Mouse (Mus musculus): ENCODE measurements at regions not wholly inside any gene's neighbourhood (a gene's known extent, or its start where the extent isn't known, plus 50 kb on each side); places are given as distances from the start of the nearest gene placed in this dataset.

DNA sequence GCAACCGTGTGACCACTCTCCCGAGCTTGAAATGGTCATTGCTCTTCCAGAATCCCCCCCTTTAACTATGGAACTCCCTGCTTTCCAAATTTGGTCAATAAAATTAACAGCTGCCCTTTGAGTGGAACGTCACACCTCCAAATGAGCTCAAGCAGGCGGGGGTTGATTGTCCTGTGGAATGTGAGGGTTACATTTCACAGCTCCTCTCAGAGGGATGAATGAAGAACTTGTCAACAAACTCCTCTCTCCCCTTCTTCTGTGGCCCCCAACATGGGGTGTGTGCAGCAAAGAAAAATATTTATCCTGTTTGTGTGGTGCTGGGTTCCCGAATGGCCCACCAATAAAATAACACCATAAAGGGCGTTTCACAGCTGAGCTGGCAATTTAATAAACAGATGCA, 344.8 kb upstream of the Sall1 start:
- Histone ChIP-seq H3K27me3 (ENCODE audit: control insufficient read depth, insufficient read depth, low read length) (no peaks in the 10 kb centered on the region), H3K4me1 (ENCODE audit: control insufficient read depth, insufficient read depth, insufficient read length, low read length) (peaks cover 9% of the 10 kb centered on the region; the same call in 1 of the 2 replicates), H3K27ac (ENCODE audit: insufficient read depth, low read depth, low read length) (no peak overlapping the region), H3K4me3 (ENCODE audit: low read depth, low read length) (no peak overlapping the region), H3K36me3 (ENCODE audit: control insufficient read depth, insufficient read depth, low read length) (no peaks in the 10 kb centered on the region)
- 19% methylated on average over 6 of the region's 6 CpGs for WGBS
- TF ChIP-seq CTCF (IDR thresholded peaks at IDR 0.05; ENCODE audit: extremely low read depth, insufficient read length, insufficient replicate concordance, low read depth, low read length), result no peak
- no peak for TF ChIP-seq POLR2A (IDR thresholded peaks at IDR 0.05; ENCODE audit: low read depth, low read length)

DNA sequence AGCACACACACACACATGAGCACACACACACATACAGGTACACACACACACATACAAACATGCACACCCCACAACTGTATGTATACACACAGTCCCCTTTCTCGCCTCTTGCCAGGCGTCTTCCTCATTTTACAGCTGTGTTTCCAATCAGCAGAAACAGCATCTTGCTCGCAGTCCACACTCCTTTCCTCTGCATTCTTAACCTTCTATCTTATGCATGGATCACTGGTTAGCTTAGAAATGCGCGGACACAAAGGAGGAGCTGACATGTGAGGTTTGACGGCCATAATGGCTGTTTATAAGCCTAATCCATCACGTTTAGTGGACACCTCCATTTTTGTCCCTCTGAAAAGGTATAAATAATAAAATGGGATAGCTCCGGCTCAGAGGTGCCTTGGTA, 343.3 kb upstream of the Sall1 start:
- Histone ChIP-seq H3K27me3 (ENCODE audit: control insufficient read depth, insufficient read depth, low read length) (no peaks in the 10 kb centered on the region), H3K36me3 (ENCODE audit: control insufficient read depth, insufficient read depth, low read length) (no peaks in the 10 kb centered on the region), H3K4me1 (ENCODE audit: control insufficient read depth, insufficient read depth, insufficient read length, low read length) (peaks cover 9% of the 10 kb centered on the region; the same call in 1 of the 2 replicates), H3K27ac (ENCODE audit: insufficient read depth, low read depth, low read length) (no peak overlapping the region), H3K4me3 (ENCODE audit: low read depth, low read length) (no peak overlapping the region)
- 58% methylated on average over 8 of the region's 8 CpGs for WGBS
- no peak for TF ChIP-seq POLR2A (IDR thresholded peaks at IDR 0.05; ENCODE audit: low read depth, low read length)
- TF ChIP-seq CTCF (IDR thresholded peaks at IDR 0.05; ENCODE audit: extremely low read depth, insufficient read length, insufficient replicate concordance, low read depth, low read length), result no peak

DNA sequence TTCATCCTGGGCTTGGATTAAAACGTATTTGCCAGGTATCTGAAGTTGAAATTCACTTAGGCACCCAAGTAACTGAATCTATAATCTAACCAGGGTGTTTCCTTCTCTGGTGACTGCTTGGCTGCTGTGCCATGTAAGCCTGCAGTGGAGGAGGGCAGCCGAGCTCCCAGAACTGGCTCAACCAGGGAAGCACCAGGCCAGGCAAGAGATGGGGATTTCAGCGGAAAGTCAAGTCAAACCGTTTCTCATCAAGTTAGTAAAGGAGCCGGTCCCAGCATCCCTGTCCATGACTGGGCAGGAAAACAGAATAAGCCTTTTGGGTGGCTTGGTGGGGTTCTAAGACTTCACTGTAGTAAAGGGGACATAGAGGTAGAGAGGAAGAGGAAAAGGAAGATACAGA, 341.1 kb upstream of the Sall1 start:
- Histone ChIP-seq H3K27me3 (ENCODE audit: control insufficient read depth, insufficient read depth, low read length) (no peaks in the 10 kb centered on the region), H3K4me3 (ENCODE audit: low read depth, low read length) (no peak overlapping the region), H3K27ac (ENCODE audit: insufficient read depth, low read depth, low read length) (no peak overlapping the region), H3K36me3 (ENCODE audit: control insufficient read depth, insufficient read depth, low read length) (no peaks in the 10 kb centered on the region), H3K4me1 (ENCODE audit: control insufficient read depth, insufficient read depth, insufficient read length, low read length) (peaks cover 9% of the 10 kb centered on the region; the same call in 1 of the 2 replicates)
- WGBS, result 63% methylated on average over 5 of the region's 5 CpGs
- TF ChIP-seq CTCF (IDR thresholded peaks at IDR 0.05; ENCODE audit: extremely low read depth, insufficient read length, insufficient replicate concordance, low read depth, low read length) (no peak), POLR2A (IDR thresholded peaks at IDR 0.05; ENCODE audit: low read depth, low read length) (no peak)

GRCm38 (mm10) chr8:89383781-89384180, 339.8 kb upstream of the Sall1 start:
- WGBS, result 40% methylated on average over 5 of the region's 5 CpGs
- Histone ChIP-seq H3K4me1 (ENCODE audit: control insufficient read depth, insufficient read depth, insufficient read length, low read length) (peaks cover 4% of the 10 kb centered on the region; the same call in 1 of the 2 replicates), H3K27ac (ENCODE audit: insufficient read depth, low read depth, low read length) (no peak overlapping the region), H3K36me3 (ENCODE audit: control insufficient read depth, insufficient read depth, low read length) (no peaks in the 10 kb centered on the region), H3K27me3 (ENCODE audit: control insufficient read depth, insufficient read depth, low read length) (no peaks in the 10 kb centered on the region), H3K4me3 (ENCODE audit: low read depth, low read length) (no peak overlapping the region)
- TF ChIP-seq POLR2A (IDR thresholded peaks at IDR 0.05; ENCODE audit: low read depth, low read length), result no peak
- TF ChIP-seq CTCF (IDR thresholded peaks at IDR 0.05; ENCODE audit: extremely low read depth, insufficient read length, insufficient replicate concordance, low read depth, low read length), result no peak

DNA sequence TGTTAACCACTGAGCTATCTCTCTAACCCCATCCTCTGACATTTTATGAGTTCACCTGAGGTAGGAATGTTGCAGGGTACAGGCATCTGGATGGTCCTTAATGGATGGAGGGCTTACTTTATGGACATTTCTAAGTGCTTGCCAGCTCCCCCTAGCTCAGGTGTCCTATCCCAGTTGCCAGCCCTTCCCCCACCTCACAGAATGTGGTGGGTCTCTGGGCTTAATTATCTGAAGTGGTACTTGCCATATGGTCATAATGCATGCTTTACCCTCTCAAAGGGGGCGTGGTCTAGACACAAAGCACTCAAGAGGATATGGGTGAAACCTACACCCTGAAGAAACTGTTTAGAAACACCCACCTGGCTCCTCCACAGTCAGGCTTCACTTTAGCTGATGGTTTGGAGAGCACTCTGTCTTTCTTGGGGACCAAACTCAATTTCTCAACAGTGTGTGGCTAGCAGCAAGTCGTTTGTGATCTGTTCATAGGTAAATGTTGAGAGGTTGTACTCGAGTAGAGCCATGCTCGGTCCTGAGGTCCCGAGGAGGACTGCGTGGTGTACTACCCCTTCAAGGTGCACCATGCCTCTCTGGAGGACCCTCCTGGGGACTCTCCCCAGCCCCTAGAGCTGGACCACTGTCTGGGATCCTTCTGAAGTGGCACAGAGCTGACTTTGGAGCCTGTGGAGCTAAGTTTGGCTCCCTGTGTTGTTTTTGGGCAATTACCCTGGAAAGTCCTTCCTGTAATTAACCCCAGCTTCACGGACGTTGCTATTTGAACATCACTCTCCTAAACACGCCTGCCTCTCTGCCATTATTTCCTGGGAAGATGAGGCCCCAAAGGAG, 338.8 kb upstream of the Sall1 start:
- H3K27ac ChIP-seq (ENCODE audit: insufficient read depth, low read depth, low read length), result no peak overlapping the region
- TF ChIP-seq CTCF (IDR thresholded peaks at IDR 0.05; ENCODE audit: extremely low read depth, insufficient read length, insufficient replicate concordance, low read depth, low read length) (no peak), POLR2A (IDR thresholded peaks at IDR 0.05; ENCODE audit: low read depth, low read length) (no peak)
- WGBS, result 53% methylated on average over 9 of the region's 9 CpGs

DNA sequence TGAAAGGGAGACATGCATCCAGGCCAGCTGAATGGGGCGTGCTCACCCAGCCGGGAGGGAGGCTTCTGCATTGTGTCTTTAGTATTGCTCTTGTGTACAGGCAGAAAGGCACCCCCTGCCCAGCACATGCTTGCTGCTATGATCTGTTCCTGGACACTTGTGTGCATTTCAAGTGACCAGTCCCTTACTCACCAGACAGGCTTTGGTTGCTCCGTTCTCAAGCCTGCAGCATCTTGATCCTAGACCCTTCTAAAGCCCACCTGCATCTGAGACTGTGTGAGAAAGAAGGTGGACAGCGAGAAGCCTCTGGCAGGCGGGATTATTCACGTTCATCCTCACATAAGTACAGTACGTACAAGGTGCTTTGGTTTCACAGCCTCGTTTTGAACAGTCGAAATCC, 336.5 kb upstream of the Sall1 start:
- Histone ChIP-seq H3K4me1 (ENCODE audit: control insufficient read depth, insufficient read depth, insufficient read length, low read length) (0 out of 2 replicates have a peak, but pooled peaks cover 1% of the 10 kb centered on the region), H3K27ac (ENCODE audit: insufficient read depth, low read depth, low read length) (no peak overlapping the region)

More for the DNA sequence above, 338.8 kb upstream of the Sall1 start:
- H3K4me1 ChIP-seq (ENCODE audit: control insufficient read depth, insufficient read depth, insufficient read length, low read length), result 0 out of 2 replicates have a peak, but pooled peaks cover 1% of the 10 kb centered on the region
- H3K27me3 ChIP-seq (ENCODE audit: control insufficient read depth, insufficient read depth, low read length), result no peaks in the 10 kb centered on the region
- no peaks in the 10 kb centered on the region for H3K36me3 ChIP-seq (ENCODE audit: control insufficient read depth, insufficient read depth, low read length)
- no peak overlapping the region for H3K4me3 ChIP-seq (ENCODE audit: low read depth, low read length)

DNA sequence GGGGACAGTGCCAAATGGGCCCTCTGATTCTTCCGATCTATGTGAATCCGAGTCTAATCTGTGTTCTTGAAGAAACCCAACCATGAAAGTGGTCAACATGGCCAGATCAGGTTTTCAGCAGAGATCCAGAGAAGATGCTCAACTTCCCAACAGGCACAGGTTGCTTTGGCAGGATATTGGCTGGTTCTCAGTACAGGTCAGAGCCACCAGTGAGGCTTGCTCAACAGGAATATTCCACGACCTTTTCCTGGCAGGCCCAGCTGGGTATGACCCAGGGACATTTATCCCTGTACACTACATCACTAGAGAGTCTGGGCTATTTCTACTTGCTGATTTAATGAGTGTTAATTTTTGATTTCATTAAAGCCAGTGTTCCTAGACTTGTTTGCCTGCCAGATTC, 328.8 kb upstream of the Sall1 start:
- WGBS, result 90% methylated on average over 3 of the region's 3 CpGs
- TF ChIP-seq POLR2A (IDR thresholded peaks at IDR 0.05; ENCODE audit: low read depth, low read length), result no peak
- no peak for TF ChIP-seq CTCF (IDR thresholded peaks at IDR 0.05; ENCODE audit: extremely low read depth, insufficient read length, insufficient replicate concordance, low read depth, low read length)

More for the DNA sequence above, 336.5 kb upstream of the Sall1 start:
- H3K27me3 ChIP-seq (ENCODE audit: control insufficient read depth, insufficient read depth, low read length), result no peaks in the 10 kb centered on the region
- no peaks in the 10 kb centered on the region for H3K36me3 ChIP-seq (ENCODE audit: control insufficient read depth, insufficient read depth, low read length)
- TF ChIP-seq POLR2A (IDR thresholded peaks at IDR 0.05; ENCODE audit: low read depth, low read length), result no peak
- no peak for TF ChIP-seq CTCF (IDR thresholded peaks at IDR 0.05; ENCODE audit: extremely low read depth, insufficient read length, insufficient replicate concordance, low read depth, low read length)
- no peak overlapping the region for H3K4me3 ChIP-seq (ENCODE audit: low read depth, low read length)
- WGBS, result 83% methylated on average over 9 of the region's 9 CpGs

More for the DNA sequence above, 328.8 kb upstream of the Sall1 start:
- Histone ChIP-seq H3K4me1 (ENCODE audit: control insufficient read depth, insufficient read depth, insufficient read length, low read length) (no peaks in the 10 kb centered on the region), H3K27me3 (ENCODE audit: control insufficient read depth, insufficient read depth, low read length) (no peaks in the 10 kb centered on the region), H3K36me3 (ENCODE audit: control insufficient read depth, insufficient read depth, low read length) (no peaks in the 10 kb centered on the region), H3K4me3 (ENCODE audit: low read depth, low read length) (no peak overlapping the region), H3K27ac (ENCODE audit: insufficient read depth, low read depth, low read length) (no peak overlapping the region)

Data from small intestine, adult 2 months (tissue).